Mouse (Mus musculus): ENCODE data around the gene Pik3cb. TPM values are rescaled to one million over a fixed set of nuclear protein-coding genes. Genes with fewer than 3 reads are reported as not detected.

Pik3cb gene
- total and polyA plus RNA-seq, 3 experiments: 0.98 to 16.8 (median 4.0) TPM

DNA sequence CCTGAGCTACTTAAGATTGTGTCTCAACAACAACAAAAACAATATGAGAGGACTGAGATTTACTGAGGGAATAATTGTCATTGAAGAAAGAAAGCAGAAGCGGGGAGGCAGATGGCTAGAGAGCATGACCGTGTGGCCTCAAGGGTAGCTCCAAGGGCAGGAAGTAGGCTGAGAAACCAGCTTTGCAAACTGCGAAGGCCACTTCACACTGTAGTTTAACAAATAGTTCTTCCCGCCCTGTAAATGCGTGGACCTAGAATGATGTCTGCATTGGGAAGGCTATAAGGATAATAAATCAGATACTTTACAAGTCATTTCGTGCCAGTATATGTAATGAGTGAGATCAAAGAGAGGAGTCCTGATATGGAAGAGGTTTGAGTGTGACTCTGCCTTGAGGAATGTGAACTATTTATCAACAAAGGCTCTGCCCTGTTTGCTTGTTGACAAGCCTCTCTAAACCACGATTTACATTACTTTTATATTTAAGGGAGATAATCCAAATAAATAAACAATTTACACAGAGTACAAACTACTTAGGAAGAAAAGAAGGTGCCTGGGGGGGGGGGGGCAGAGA lies 4.1 kb upstream of the Pik3cb start:
- DNase-seq (ENCODE audit: low spot score) (no peak), ATAC-seq (ENCODE audit: extremely low read depth, insufficient number of reproducible peaks, low FRiP score, poor library complexity, severe bottlenecking) (no peak)
- H3K4me3 ChIP-seq (ENCODE audit: low read depth, low read length): no peak overlapping the region
- no peaks in the 10 kb centered on the region for H3K9me3 ChIP-seq (replicated peaks)
- no peak for TF ChIP-seq TAL1 (conservative IDR thresholded peaks at IDR 0.05; ENCODE audit: low read depth, low read length)
- H3K27me3 ChIP-seq (ENCODE audit: insufficient read depth, low read length): 0 out of 2 replicates have a peak, but pooled peaks cover 3% of the 10 kb centered on the region
- H3K4me1 ChIP-seq (ENCODE audit: insufficient read depth, low read depth, low read length): peaks cover 59% of the 10 kb centered on the region
- H3K36me3 ChIP-seq (replicated peaks): no peaks in the 10 kb centered on the region

DNA sequence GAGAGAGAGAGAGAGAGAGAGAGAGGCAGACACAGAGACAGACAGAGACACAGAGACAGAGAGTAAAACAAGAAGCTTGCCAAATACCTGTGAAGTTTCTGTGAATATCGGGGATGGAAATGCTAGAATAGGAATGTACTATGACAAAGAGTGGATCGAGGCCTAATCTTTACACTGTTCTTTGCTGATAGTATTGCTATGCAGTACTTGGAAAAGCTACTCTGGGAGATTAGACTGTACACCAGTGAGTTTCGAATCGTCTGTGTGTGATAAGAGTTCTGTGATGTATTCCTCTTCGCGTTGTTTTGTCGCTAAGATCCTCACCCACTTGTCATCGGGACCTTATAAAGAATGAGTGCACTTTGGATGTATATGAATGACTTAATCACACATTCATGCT lies 1.2 kb upstream of the Pik3cb start:
- Histone ChIP-seq H3K4me3 (ENCODE audit: low read depth, low read length) (no peak overlapping the region), H3K4me1 (ENCODE audit: insufficient read depth, low read depth, low read length) (peaks cover 60% of the 10 kb centered on the region), H3K9me3 (replicated peaks) (no peaks in the 10 kb centered on the region), H3K36me3 (replicated peaks) (peaks cover 4% of the 10 kb centered on the region), H3K27me3 (ENCODE audit: insufficient read depth, low read length) (0 out of 2 replicates have a peak, but pooled peaks cover 3% of the 10 kb centered on the region)
- DNase-seq (ENCODE audit: low spot score): no peak
- no peak for TF ChIP-seq POLR2AphosphoS5 (IDR thresholded peaks at IDR 0.05; ENCODE audit: insufficient replicate concordance, low read depth, low read length)
- no peak for TF ChIP-seq GATA1 (IDR thresholded peaks at IDR 0.05; ENCODE audit: borderline replicate concordance, low read length)
- TF ChIP-seq CTCF (IDR thresholded peaks at IDR 0.05; ENCODE audit: low read depth, low read length): no peak
- TF ChIP-seq GATA2 (IDR thresholded peaks at IDR 0.05; ENCODE audit: borderline replicate concordance, low read depth, low read length): no peak
- no peak for TF ChIP-seq TAL1 (conservative IDR thresholded peaks at IDR 0.05; ENCODE audit: low read depth, low read length)
- peak; percentile 34; the same call in 1 of the 2 replicates for ATAC-seq (ENCODE audit: extremely low read depth, insufficient number of reproducible peaks, low FRiP score, poor library complexity, severe bottlenecking)

DNA sequence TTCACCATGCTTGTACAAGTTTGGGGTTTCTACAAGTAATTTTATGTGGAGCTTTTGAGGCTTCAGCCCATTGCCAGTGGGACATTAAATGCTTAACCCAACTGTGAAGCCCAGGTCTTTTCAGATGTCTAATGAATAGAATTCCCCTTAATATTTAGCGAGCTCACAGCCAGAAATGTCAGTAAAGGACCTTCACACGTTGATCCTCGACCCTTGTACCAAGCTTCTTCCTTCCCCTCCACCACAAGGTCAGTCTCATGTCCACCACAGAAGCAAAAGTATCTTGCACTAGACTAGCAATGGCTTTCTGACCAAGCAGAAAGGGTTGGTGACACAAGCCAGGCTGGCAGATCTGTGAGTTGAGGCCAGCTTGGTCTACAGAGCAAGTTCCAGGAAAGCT lies 750 bp upstream of the Pik3cb start:
- Histone ChIP-seq H3K4me1 (ENCODE audit: insufficient read depth, low read depth, low read length) (peaks cover 58% of the 10 kb centered on the region), H3K36me3 (replicated peaks) (peaks cover 4% of the 10 kb centered on the region), H3K27me3 (ENCODE audit: insufficient read depth, low read length) (0 out of 2 replicates have a peak, but pooled peaks cover 3% of the 10 kb centered on the region), H3K9me3 (replicated peaks) (no peaks in the 10 kb centered on the region), H3K4me3 (ENCODE audit: low read depth, low read length) (peak overlapping the region; percentile 34; the same call in 1 of the 2 replicates)
- no peak for DNase-seq (ENCODE audit: low spot score)
- TF ChIP-seq POLR2AphosphoS5 (IDR thresholded peaks at IDR 0.05; ENCODE audit: insufficient replicate concordance, low read depth, low read length) (no peak), GATA2 (IDR thresholded peaks at IDR 0.05; ENCODE audit: borderline replicate concordance, low read depth, low read length) (no peak), GATA1 (IDR thresholded peaks at IDR 0.05; ENCODE audit: borderline replicate concordance, low read length) (no peak), CTCF (IDR thresholded peaks at IDR 0.05; ENCODE audit: low read depth, low read length) (no peak), TAL1 (conservative IDR thresholded peaks at IDR 0.05; ENCODE audit: low read depth, low read length) (no peak)
- no peak for ATAC-seq (ENCODE audit: extremely low read depth, insufficient number of reproducible peaks, low FRiP score, poor library complexity, severe bottlenecking)

DNA sequence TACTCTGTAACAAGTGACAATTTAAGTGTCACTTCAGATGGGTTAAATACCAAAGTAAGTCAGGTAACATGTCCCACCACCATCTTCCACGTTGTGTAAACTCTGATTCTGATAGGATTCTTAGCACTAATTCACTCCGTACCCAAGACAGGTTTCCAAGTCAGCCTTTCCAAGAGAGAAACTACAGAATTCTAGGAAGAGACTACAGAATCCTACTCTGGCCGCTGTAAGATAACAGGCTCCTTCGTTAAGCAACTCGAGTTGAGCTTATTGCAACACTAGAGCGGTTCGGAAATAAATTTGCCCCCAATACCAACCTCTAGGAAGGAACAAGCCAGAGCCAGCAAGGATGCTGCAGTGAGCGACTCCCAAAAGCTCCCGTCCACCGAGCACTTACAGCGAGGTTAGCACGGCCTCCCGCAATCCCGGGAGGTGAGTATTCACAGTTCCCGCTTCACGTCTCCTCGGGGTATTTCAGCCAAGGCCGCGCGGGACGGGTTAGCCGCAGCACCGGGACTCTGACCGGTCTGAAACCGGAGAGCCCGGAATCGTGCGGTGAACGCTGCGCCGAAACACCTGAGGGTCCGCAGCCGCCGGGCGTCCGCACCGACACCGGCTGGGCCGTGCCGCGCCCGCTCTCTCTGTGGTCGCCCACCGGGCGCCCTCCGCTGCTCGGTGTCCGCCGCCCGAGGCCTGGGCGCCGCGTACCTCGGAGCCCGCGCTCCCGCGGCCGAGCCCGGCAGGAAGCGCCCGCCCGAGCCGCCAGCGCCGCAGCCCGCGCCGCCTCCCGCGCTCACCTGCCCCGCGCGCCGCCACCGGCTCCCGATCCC lies 1.0 kb downstream of the Pik3cb start:
- TF ChIP-seq GATA1 (IDR thresholded peaks at IDR 0.05; ENCODE audit: borderline replicate concordance, low read length): no peak
- no peak for TF ChIP-seq CTCF (IDR thresholded peaks at IDR 0.05; ENCODE audit: low read depth, low read length)
- no peak for TF ChIP-seq TAL1 (conservative IDR thresholded peaks at IDR 0.05; ENCODE audit: low read depth, low read length)
- TF ChIP-seq POLR2AphosphoS5 (IDR thresholded peaks at IDR 0.05; ENCODE audit: insufficient replicate concordance, low read depth, low read length): no peak
- TF ChIP-seq GATA2 (IDR thresholded peaks at IDR 0.05; ENCODE audit: borderline replicate concordance, low read depth, low read length): no peak
- ATAC-seq (ENCODE audit: extremely low read depth, insufficient number of reproducible peaks, low FRiP score, poor library complexity, severe bottlenecking): 0 out of 2 replicates have a peak, but pooled peaks have one; percentile 4
- H3K4me3 ChIP-seq (ENCODE audit: low read depth, low read length): peak overlapping the region; percentile 94
- peaks cover 58% of the 10 kb centered on the region for H3K4me1 ChIP-seq (ENCODE audit: insufficient read depth, low read depth, low read length)
- H3K27me3 ChIP-seq (ENCODE audit: insufficient read depth, low read length): 0 out of 2 replicates have a peak, but pooled peaks cover 1% of the 10 kb centered on the region
- H3K9me3 ChIP-seq (replicated peaks): no peaks in the 10 kb centered on the region
- peaks cover 18% of the 10 kb centered on the region for H3K36me3 ChIP-seq (replicated peaks)
- peak; percentile 11 for DNase-seq (ENCODE audit: low spot score)

DNA sequence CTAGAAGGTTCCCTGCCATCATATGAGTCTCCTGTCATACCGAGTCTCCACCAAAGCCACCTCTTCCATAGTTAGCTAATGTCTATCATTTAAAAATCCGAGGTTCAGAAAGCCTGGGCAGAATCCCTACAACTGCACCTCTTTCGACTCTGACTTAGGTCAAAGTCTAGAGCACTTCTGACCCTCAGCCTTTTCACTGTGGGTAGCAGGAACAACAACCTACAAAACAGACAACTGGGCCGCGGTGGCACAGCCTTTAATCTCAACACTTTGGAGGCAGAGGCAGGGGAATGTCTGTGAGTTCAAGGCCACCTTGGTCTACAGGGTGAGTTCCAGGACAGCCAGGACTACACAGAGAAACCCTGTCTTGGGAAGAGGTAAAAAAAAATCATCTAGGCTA lies 3.1 kb downstream of the Pik3cb start:
- Histone ChIP-seq H3K27me3 (ENCODE audit: insufficient read depth, low read length) (no peaks in the 10 kb centered on the region), H3K4me3 (ENCODE audit: low read depth, low read length) (no peak overlapping the region), H3K36me3 (replicated peaks) (peaks cover 27% of the 10 kb centered on the region), H3K4me1 (ENCODE audit: insufficient read depth, low read depth, low read length) (peaks cover 56% of the 10 kb centered on the region), H3K9me3 (replicated peaks) (no peaks in the 10 kb centered on the region)
- ATAC-seq (ENCODE audit: extremely low read depth, insufficient number of reproducible peaks, low FRiP score, poor library complexity, severe bottlenecking) (no peak), DNase-seq (ENCODE audit: low spot score) (no peak)
- TF ChIP-seq GATA1 (IDR thresholded peaks at IDR 0.05; ENCODE audit: borderline replicate concordance, low read length) (no peak), POLR2AphosphoS5 (IDR thresholded peaks at IDR 0.05; ENCODE audit: insufficient replicate concordance, low read depth, low read length) (no peak), CTCF (IDR thresholded peaks at IDR 0.05; ENCODE audit: low read depth, low read length) (no peak), TAL1 (conservative IDR thresholded peaks at IDR 0.05; ENCODE audit: low read depth, low read length) (no peak), GATA2 (IDR thresholded peaks at IDR 0.05; ENCODE audit: borderline replicate concordance, low read depth, low read length) (no peak)

DNA sequence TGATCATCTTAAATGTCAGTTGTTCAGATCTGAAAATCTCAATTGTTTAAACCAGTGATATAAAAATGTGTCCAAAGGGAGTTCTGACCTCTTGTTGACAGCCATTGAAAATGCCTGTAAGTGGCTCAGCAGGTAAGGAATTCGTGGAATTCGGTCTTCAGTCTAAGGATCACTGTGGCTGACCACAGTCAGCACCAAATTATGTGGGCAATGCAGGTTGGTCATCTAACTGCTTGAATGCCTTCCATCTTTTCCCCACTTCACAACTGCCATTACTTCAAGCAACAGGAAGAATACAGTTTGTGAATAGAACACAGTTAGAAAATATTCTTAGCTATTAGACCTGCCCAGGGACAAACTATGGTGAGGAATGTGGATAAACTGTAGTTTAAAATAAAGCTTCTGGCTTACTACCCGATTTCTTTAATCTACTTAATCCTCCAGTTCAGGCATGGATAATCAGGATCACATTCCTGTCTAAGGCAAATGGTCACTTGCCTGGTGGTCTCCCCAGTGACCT lies 8.4 kb downstream of the Pik3cb start:
- Histone ChIP-seq H3K4me1 (ENCODE audit: insufficient read depth, low read depth, low read length) (peaks cover 36% of the 10 kb centered on the region), H3K4me3 (ENCODE audit: low read depth, low read length) (no peak overlapping the region), H3K36me3 (replicated peaks) (peaks cover 43% of the 10 kb centered on the region), H3K9me3 (replicated peaks) (no peaks in the 10 kb centered on the region), H3K27me3 (ENCODE audit: insufficient read depth, low read length) (no peaks in the 10 kb centered on the region)
- DNase-seq (ENCODE audit: low spot score) (no peak), ATAC-seq (ENCODE audit: extremely low read depth, insufficient number of reproducible peaks, low FRiP score, poor library complexity, severe bottlenecking) (no peak)
- no peak for TF ChIP-seq TAL1 (conservative IDR thresholded peaks at IDR 0.05; ENCODE audit: low read depth, low read length)
- no peak for TF ChIP-seq CTCF (IDR thresholded peaks at IDR 0.05; ENCODE audit: low read depth, low read length)
- TF ChIP-seq GATA2 (IDR thresholded peaks at IDR 0.05; ENCODE audit: borderline replicate concordance, low read depth, low read length): no peak
